Mouse (Mus musculus) CH12.LX (cell line): ENCODE measurements around the gene Mdk. TPM values are rescaled to one million over a fixed set of nuclear protein-coding genes. Genes with fewer than 3 reads are reported as not detected.

Experiments
- DNase-seq: peaks from one replicate; pipeline ENCODE4 v3.0.0-alpha.2; 2013; ENCODE audit errors: extremely low read depth
- H3K27ac ChIP-seq: 2 replicates; pipeline ENCODE4 v1.5.1; 2012; ENCODE audit warnings: low read depth, mild to moderate bottlenecking, control low read depth, moderate library complexity; ENCODE audit not compliant: insufficient read depth
- H3K27me3 ChIP-seq: replicated peaks from 2 replicates; pipeline ENCODE3; 2012; ENCODE audit warnings: inconsistent platforms
- H3K36me3 ChIP-seq, 2 experiments: replicated peaks in 1 of 2; 2 replicates each; pipeline versions ENCODE3 to v1.6.1; 2012; ENCODE audit warnings: inconsistent platforms in 1 of 2, low read length in 1 of 2, mild to moderate bottlenecking in 1 of 2, mixed read lengths in 1 of 2, moderate library complexity in 1 of 2; ENCODE audit not compliant: control insufficient read depth in 1 of 2, insufficient read depth in 1 of 2
- H3K4me1 ChIP-seq, 2 experiments: 2 replicates each; pipeline ENCODE4 v1.6.1; 2012; ENCODE audit warnings: inconsistent platforms in 1 of 2, moderate library complexity in 1 of 2; ENCODE audit not compliant: insufficient read depth in 2 of 2, control insufficient read depth in 1 of 2
- H3K4me2 ChIP-seq: 2 replicates; pipeline ENCODE4 v1.6.1; 2012; ENCODE audit warnings: low read depth, mild to moderate bottlenecking, control low read depth; ENCODE audit not compliant: poor library complexity, insufficient read depth, severe bottlenecking
- H3K4me3 ChIP-seq, 3 experiments: fragments of 150-350 bp in 1 of 3; sonication (generic) in 1 of 3; replicated peaks in 1 of 3; 2 replicates each; pipeline versions ENCODE3 to v1.5.1; 2011 to 2012; ENCODE audit warnings: low read depth in 2 of 3, low read length in 2 of 3, mild to moderate bottlenecking in 2 of 3, moderate library complexity in 2 of 3, control low read depth in 1 of 3, improper control_type of control experiment in 1 of 3, inconsistent platforms in 1 of 3, mixed read lengths in 1 of 3; ENCODE audit not compliant: poor library complexity in 1 of 3
- H3K79me2 ChIP-seq: replicated peaks from 2 replicates; pipeline ENCODE4 v1.6.1; 2012; ENCODE audit warnings: mild to moderate bottlenecking, moderate library complexity; ENCODE audit not compliant: control insufficient read depth, poor library complexity, insufficient read depth, severe bottlenecking; ENCODE audit errors: extremely low read depth
- H3K9ac ChIP-seq: 2 replicates; pipeline ENCODE4 v1.6.1; 2012; ENCODE audit warnings: low read depth, mild to moderate bottlenecking, control low read depth, moderate library complexity; ENCODE audit not compliant: insufficient read depth
- H3K9me3 ChIP-seq: replicated peaks from 2 replicates; pipeline ENCODE3; 2012; ENCODE audit warnings: low read length, inconsistent platforms, mixed read lengths
- CHD1 ChIP-seq: IDR thresholded peaks from 2 replicates; pipeline ENCODE4 v1.6.1; 2012; ENCODE audit warnings: low read depth, low read length, improper control_type of control experiment, inconsistent platforms
- CHD2 ChIP-seq: IDR thresholded peaks from 2 replicates; pipeline ENCODE4 v1.6.1; 2011; ENCODE audit warnings: low read length, improper control_type of control experiment
- E2F4 ChIP-seq: IDR thresholded peaks from 2 replicates; pipeline ENCODE4 v1.6.1; 2011; ENCODE audit warnings: low read depth, low read length, improper control_type of control experiment; ENCODE audit not compliant: insufficient replicate concordance
- ETS1 ChIP-seq: conservative IDR thresholded peaks from 2 replicates; pipeline ENCODE4 v1.6.1; 2012; ENCODE audit warnings: low read depth, mild to moderate bottlenecking, inconsistent platforms, low read length, improper control_type of control experiment, moderate library complexity
- GABPA ChIP-seq: IDR thresholded peaks from 2 replicates; pipeline ENCODE4 v1.6.1; 2012; ENCODE audit warnings: low read depth, low read length, improper control_type of control experiment, inconsistent platforms; ENCODE audit not compliant: insufficient replicate concordance
- HCFC1 ChIP-seq: IDR thresholded peaks from 2 replicates; pipeline ENCODE4 v1.6.1; 2012; ENCODE audit warnings: low read depth, mild to moderate bottlenecking, inconsistent platforms, low read length, improper control_type of control experiment
- IRF4 ChIP-seq: IDR thresholded peaks from 2 replicates; pipeline ENCODE4 v1.6.1; 2014; ENCODE audit warnings: low read depth, mild to moderate bottlenecking, inconsistent platforms, low read length, improper control_type of control experiment
- JUN ChIP-seq: IDR thresholded peaks from 2 replicates; pipeline ENCODE4 v1.6.1; 2011; ENCODE audit warnings: low read depth, mild to moderate bottlenecking, low read length, improper control_type of control experiment, moderate library complexity; ENCODE audit not compliant: insufficient read depth
- JUND ChIP-seq: conservative IDR thresholded peaks from 2 replicates; pipeline ENCODE4 v1.6.1; 2011; ENCODE audit warnings: low read depth, low read length, improper control_type of control experiment
- MAX ChIP-seq: IDR thresholded peaks from 2 replicates; pipeline ENCODE4 v1.6.1; 2011; ENCODE audit warnings: low read length, improper control_type of control experiment
- MEF2A ChIP-seq: IDR thresholded peaks from 2 replicates; pipeline ENCODE4 v1.6.1; 2014; ENCODE audit warnings: low read depth, mild to moderate bottlenecking, inconsistent platforms, low read length, improper control_type of control experiment, borderline replicate concordance
- MXI1 ChIP-seq: IDR thresholded peaks from 2 replicates; pipeline ENCODE4 v1.6.1; 2011; ENCODE audit warnings: mild to moderate bottlenecking, low read depth, low read length, improper control_type of control experiment
- NRF1 ChIP-seq: IDR thresholded peaks from 2 replicates; pipeline ENCODE4 v1.6.1; 2014; ENCODE audit warnings: low read depth, mild to moderate bottlenecking, inconsistent platforms, low read length, improper control_type of control experiment, moderate library complexity
- PAX5 ChIP-seq: IDR thresholded peaks from 2 replicates; pipeline ENCODE4 v1.6.1; 2012; ENCODE audit warnings: low read length, inconsistent platforms, mixed read lengths
- POLR2A ChIP-seq: IDR thresholded peaks from 2 replicates; pipeline ENCODE4 v1.6.1; 2011; ENCODE audit warnings: low read depth, mild to moderate bottlenecking, improper control_type of control experiment, low read length
- POLR2AphosphoS2 ChIP-seq: IDR thresholded peaks from 2 replicates; pipeline ENCODE4 v1.6.1; 2011; ENCODE audit warnings: low read depth, low read length, improper control_type of control experiment
- RAD21 ChIP-seq: IDR thresholded peaks from 2 replicates; pipeline ENCODE4 v1.6.1; 2011; ENCODE audit warnings: low read depth, mild to moderate bottlenecking, low read length, improper control_type of control experiment, moderate library complexity
- SMC3 ChIP-seq: IDR thresholded peaks from 2 replicates; pipeline ENCODE4 v1.6.1; 2011; ENCODE audit warnings: low read depth, low read length, improper control_type of control experiment
- TBP ChIP-seq: conservative IDR thresholded peaks from 2 replicates; pipeline ENCODE4 v1.6.1; 2011; ENCODE audit warnings: low read depth, low read length, improper control_type of control experiment
- TCF12 ChIP-seq: IDR thresholded peaks from 2 replicates; pipeline ENCODE4 v1.6.1; 2014; ENCODE audit warnings: low read depth, mild to moderate bottlenecking, inconsistent platforms, low read length, improper control_type of control experiment
- UBTF ChIP-seq: IDR thresholded peaks from 2 replicates; pipeline ENCODE4 v1.6.1; 2012; ENCODE audit warnings: low read depth, mild to moderate bottlenecking, inconsistent platforms, low read length, improper control_type of control experiment, moderate library complexity
- USF1 ChIP-seq: IDR thresholded peaks from 2 replicates; pipeline ENCODE4 v1.6.1; 2014; ENCODE audit warnings: low read depth, mild to moderate bottlenecking, inconsistent platforms, low read length, improper control_type of control experiment
- ZC3H11A ChIP-seq: IDR thresholded peaks from 2 replicates; pipeline ENCODE4 v1.6.1; 2012; ENCODE audit warnings: low read depth, mild to moderate bottlenecking, inconsistent platforms, low read length, improper control_type of control experiment
- dilution Hi-C: fragments of 300-500 bp; cut with MboI; formaldehyde crosslinking; loops from 2 replicates; pipeline ENCODE4 v1.14.3; 2020; ENCODE audit warnings: low sequenced_read_pairs; ENCODE audit not compliant: extremely low pct_unique_long_range_greater_than_20kb, extremely low pct_ligation_motif_present
- in situ Hi-C: fragments of 300-500 bp; cut with MboI; formaldehyde crosslinking; loops from 3 replicates; pipeline ENCODE4 v1.14.3; 2019; ENCODE audit warnings: low sequenced_read_pairs, low pct_ligation_motif_present, low pct_unique_long_range_greater_than_20kb, mixed read lengths
- polyA plus RNA-seq: library from polyadenylated mRNA; unstranded; fragments of >175 nt; gene quantifications from 2 replicates; pipeline ENCODE4 v1.2.1, GENCODE M21; 2012; ENCODE audit warnings: low read depth; ENCODE audit not compliant: insufficient read length
- total RNA-seq, 2 experiments: library from RNA; depleted of rRNA; stranded (reverse); fragments of 300-350 nt in 1 of 2; fragments of >200 nt in 1 of 2; gene quantifications; 2 replicates each; pipeline ENCODE4 v1.2.3; 2012 to 2014

Gene Mdk
- total and polyA plus RNA-seq, 3 experiments = 0.25 to 2.4 (median 0.34) TPM

GRCm38 (mm10) chr2:91900431-91900830 lies 31.7 kb downstream of the Mdk start:
- Histone ChIP-seq H3K79me2 (no peaks in the 10 kb centered on the region), H3K9me3 (no peaks in the 10 kb centered on the region), H3K4me2 (no peak overlapping the region), H3K4me1 (no peaks in the 10 kb centered on the region), H3K36me3 (peaks cover 23 to 73% of the 10 kb centered on the region in 2 experiments), H3K9ac (no peak overlapping the region), H3K4me3 (no peak overlapping the region), H3K27me3 (no peaks in the 10 kb centered on the region), H3K27ac (no peak overlapping the region)
- no peak for TF ChIP-seq RAD21
- TF ChIP-seq ZC3H11A = no peak
- TF ChIP-seq TBP = no peak
- no peak for TF ChIP-seq POLR2AphosphoS2
- in situ Hi-C loops = no loop called here
- DNase-seq = no peak
- dilution Hi-C loops = no loop called here

GRCm38 (mm10) chr2:91899141-91899540 lies 33.0 kb downstream of the Mdk start:
- no peaks in the 10 kb centered on the region for H3K27me3 ChIP-seq
- no peak overlapping the region for H3K9ac ChIP-seq
- H3K9me3 ChIP-seq = no peaks in the 10 kb centered on the region
- no peak overlapping the region for H3K27ac ChIP-seq
- peaks cover 17 to 71% of the 10 kb centered on the region in 2 experiments for H3K36me3 ChIP-seq
- DNase-seq = no peak
- no peaks in the 10 kb centered on the region for H3K79me2 ChIP-seq
- TF ChIP-seq MAX = no peak
- TF ChIP-seq JUND = no peak
- no peak for TF ChIP-seq TCF12
- no peak for TF ChIP-seq TBP
- no peak for TF ChIP-seq NRF1
- TF ChIP-seq POLR2A = no peak
- TF ChIP-seq CHD2 = no peak
- no peak for TF ChIP-seq HCFC1
- TF ChIP-seq MXI1 = no peak
- no peak for TF ChIP-seq RAD21
- TF ChIP-seq UBTF = no peak
- H3K4me2 ChIP-seq = no peak overlapping the region
- H3K4me1 ChIP-seq = no peaks in the 10 kb centered on the region
- in situ Hi-C loops (no loop called here), dilution Hi-C loops (no loop called here)
- no peak overlapping the region for H3K4me3 ChIP-seq

- in situ Hi-C loops (no loop called here), dilution Hi-C loops (no loop called here)
- Histone ChIP-seq H3K4me3 (no peak overlapping the region), H3K27me3 (no peaks in the 10 kb centered on the region), H3K79me2 (no peaks in the 10 kb centered on the region), H3K4me2 (no peak overlapping the region), H3K27ac (no peak overlapping the region), H3K36me3 (peaks cover 15 to 71% of the 10 kb centered on the region in 2 experiments), H3K9ac (no peak overlapping the region), H3K9me3 (no peaks in the 10 kb centered on the region), H3K4me1 (no peaks in the 10 kb centered on the region)
- DNase-seq = no peak
- TF ChIP-seq USF1 = no peak
- no peak for TF ChIP-seq ETS1
- no peak for TF ChIP-seq ZC3H11A
- no peak for TF ChIP-seq IRF4
- no peak for TF ChIP-seq GABPA
- TF ChIP-seq CHD1 = no peak
- no peak for TF ChIP-seq SMC3
- TF ChIP-seq JUN = no peak
- no peak for TF ChIP-seq UBTF
- no peak for TF ChIP-seq E2F4
- TF ChIP-seq PAX5 = no peak
- TF ChIP-seq MEF2A = no peak
These were observed 34.1 kb downstream of the Mdk start for GRCm38 (mm10) chr2:91897968-91898367.
